Mouse (Mus musculus) embryo, embryonic 11 days (tissue): ENCODE data around the gene Adamtsl1.

Experiments
- DNase-seq: peaks from one replicate; pipeline ENCODE4 v3.0.0-alpha.2; 2015

Gene Adamtsl1

DNA sequence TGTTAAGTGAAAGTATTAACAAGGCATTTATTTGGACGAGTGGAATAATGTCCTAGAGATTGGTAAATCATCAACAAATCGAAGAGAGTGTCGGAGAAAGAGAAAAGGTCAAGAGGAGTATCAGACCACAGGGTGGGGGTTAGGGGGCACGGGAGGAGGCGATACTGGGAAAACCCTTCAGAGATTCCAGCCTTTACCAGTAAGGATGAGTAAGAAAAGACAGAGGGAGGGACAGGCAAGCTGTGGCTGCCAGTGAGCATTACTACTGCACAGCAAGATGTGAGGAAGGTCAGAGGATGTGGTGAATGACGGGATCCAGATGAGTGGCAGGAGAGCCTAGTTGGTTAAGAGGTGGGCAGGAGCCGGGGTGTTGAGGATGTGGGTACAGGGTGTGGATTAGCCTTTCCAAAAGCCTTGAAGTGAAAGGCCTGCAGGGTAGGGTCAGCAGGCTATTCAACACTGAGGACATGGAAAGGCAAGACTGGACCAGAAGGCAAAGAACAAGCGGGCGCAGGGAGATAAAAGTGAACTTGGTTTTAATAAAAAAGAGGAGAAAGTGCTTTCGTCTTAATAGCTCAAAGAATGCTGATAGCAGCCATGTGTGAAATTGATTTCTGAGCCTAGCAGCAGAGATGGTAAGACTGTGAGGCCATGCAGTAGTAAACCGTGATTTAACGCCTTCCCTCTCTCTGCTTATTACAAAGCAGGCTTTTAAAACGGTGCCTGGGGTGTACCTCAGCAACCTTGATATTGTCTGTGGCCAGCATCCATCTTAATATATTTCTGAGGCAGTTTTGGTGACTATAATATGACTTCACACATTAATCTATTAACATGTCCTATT is 555.1 kb downstream of the Adamtsl1 start:
- DNase-seq = peak; percentile 12

DNA sequence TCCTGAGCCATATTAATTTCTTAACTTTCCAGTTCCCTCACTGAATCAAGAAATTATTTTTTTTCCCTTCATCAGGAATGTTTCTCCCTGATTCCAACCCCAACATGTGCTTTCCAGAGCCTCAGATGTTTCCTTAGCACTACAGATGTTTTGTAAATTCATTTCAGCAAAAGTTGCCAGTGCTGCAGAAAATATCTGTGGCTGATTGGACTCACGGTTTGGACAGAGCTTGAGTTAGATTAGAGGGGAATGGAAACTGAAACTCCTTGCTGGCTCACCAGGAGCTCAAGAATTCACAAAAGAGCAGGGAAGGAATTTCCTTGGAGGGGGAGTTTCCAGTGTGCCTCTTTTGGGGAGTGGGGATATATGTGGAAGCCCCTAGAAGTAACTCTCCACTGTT is 560.9 kb downstream of the Adamtsl1 start:
- DNase-seq = no peak

DNA sequence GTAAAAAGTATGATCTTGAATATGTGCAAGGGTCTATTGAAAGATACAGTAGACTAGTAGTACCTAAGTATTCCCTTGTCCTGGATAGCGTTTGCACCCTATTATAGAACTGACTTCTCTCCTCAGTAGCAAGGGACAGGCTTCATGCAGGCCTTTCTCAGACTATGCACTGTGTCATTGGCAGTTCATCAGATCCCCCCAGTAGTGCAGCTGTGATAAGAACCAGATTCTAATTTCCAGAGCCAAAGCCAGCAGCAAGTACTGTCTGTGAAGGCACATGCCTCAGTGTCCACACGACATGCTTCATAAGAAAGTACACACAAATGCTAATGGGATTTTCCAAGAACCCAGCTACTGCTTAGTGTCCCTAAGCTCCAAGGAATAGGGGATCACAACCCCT is 563.4 kb downstream of the Adamtsl1 start:
- no peak for DNase-seq

DNA sequence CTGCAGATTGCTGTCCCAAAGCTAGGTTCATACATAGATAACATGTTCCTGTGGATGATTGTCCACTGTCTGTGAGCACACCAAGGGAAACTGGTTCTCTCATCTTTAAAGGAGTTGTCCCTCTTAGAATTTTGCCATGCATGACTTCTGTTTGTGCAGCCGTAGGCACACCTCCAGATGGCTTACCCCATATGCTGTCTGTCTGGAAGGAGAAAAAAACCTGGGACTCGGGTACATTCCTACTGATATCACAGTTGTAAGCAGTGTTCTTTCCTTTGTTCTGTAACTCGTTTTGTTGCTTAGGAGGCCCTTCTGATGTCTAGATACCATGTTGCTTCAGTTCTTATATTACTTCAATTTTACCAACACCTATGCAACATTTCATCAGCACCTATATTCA is 563.9 kb downstream of the Adamtsl1 start:
- DNase-seq = no peak

DNA sequence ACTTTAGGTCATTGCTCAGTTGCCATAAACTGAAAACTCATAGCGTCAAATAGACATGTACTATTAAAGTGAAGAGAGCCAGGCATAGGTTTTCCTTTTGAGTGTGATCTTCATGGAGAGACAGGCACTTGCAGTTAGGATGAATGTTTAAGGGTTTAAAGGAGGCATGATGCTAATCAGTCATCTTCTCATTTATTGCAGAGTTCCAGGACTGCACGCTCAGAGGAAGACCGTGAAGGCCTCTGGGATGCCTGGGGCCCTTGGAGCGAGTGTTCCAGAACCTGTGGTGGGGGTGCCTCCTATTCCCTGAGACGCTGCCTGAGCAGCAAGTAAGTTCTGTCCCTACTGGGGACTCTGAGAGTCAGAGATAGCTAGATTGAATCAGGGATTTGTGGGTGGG is 573.5 kb downstream of the Adamtsl1 start:
- no peak for DNase-seq

DNA sequence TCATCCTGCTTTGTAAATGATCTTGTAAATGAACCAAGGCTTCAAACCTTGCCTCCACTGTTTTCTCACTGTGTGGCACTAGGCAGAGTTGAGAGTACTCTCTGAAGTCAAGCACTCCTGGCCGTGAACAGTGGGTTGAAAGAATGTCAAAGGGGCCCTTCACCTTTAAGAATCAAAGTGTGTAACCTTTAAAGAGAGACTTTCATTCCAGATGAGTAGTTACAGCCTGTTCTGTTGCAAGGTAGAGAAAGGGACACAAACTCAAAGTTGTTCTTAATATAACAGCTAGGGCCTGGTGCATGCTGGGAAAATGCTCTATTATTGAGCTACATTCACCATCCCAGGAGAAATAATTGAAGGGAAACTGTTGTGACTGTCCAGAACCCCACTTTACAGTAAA is 589.2 kb downstream of the Adamtsl1 start:
- DNase-seq = no peak

DNA sequence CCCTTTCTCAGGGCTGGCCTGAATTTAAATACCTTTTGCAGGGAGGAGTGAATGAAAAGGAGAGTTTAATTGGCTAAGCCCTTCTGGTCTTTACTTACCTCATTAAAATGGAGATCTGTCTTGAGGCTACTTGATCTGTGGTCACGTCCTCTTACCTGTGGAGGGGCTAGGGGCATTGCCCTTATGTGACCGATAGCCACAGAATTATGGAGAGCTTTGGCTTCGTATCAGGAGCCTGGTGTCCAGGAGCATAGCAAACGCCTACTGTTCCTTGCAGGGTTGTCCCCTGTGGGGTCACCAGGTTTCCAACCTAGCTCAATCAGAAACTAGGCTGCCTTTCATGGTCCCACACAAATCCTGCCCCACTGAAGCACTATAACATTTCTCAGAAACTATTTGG is 594.4 kb downstream of the Adamtsl1 start:
- no peak for DNase-seq

DNA sequence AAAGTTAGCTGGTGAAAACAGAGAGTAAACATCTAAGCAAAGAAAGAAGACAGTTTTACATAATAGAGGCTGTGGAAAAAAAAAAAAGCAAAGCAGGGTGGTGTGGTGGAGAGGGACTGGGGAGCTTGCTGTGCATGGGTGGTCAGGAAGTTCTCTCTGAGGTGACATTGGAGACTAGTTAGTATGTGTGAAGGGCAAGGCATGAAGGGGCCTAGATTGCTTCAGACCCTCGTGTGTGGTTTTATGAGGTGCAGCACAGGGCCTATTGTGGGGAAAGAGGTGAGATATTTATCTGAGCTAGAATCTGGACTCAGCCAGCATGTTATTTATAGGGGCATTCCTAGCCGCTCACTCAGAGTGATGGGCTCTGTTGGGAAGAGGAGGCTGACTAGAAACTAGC is 605.1 kb downstream of the Adamtsl1 start:
- DNase-seq = no peak

DNA sequence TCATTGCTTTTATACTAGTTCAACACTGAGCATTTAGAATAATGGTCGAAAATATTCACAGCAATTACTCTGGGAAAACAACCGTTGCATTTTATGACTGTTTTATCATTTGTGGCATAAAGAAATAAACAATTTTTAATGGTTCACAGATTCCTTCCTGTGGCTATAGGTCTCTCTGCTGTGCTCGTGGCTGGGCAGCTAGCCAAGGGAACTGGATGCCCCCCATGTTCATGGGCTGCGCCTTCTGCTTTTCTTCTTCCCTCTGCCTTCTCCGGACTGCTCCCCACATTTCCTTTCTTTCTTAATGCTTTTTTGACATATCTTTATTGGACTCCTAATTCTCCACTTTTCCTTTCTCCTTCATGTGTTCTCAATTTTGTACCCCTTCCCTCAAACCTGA is 608.5 kb downstream of the Adamtsl1 start:
- peak; percentile 10 for DNase-seq

DNA sequence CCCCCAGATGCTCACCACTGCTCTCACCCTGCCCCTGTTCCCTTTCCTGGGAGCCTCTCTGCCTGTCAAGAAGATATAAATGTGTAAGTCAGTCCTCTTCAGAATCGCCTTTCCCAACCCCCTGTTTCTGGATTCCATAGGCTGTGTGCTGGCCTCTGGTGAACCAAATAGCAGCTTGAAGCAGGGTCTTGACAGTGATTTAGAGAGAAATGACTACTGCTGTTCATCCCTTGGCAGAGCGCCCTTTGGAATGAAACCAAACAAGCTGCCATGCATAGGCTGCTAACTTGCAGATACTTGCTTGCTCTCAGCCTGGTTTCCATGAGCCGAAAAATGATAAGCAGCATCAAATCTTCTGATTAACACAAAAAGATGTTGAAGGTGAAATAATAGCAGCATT is 610.4 kb downstream of the Adamtsl1 start:
- DNase-seq = peak; percentile 14

DNA sequence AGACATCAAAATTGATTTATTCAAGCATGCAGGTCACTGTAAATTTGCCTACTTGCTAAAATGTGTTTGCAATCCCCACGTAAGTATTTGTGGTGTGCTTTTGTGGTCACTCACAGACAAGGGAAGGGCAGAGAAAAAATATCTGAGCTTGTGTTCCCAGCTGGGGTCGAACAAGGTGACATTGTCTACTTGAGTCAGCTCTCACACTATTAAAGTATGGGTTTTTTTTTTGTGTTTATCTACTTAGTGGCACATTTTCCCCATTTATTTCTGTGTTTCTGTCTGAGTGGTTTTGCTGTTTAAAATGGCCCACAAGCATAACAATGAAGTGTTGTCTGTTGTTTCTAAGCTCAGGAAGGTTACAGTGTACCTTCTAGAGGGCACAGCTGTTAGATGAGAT is 612.7 kb downstream of the Adamtsl1 start:
- DNase-seq = no peak

DNA sequence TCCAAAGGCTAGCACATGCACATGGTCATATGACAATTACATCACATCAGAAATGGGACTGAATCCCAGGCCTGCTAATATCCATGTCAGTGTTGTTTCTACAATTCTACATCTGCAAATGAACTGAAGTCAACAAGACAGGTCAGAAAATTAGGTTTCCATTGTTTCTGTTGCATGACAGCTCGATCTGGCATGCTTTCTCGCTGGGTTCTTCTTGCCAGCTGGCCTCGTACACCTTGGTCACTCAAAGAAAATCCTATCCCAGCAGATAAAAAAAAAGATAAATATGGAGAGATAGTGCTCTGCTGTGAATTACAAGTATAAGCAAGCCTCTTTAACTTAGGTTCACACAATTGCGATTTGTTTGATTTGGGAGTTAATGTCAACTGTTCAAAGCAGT is 644.6 kb downstream of the Adamtsl1 start:
- no peak for DNase-seq

DNA sequence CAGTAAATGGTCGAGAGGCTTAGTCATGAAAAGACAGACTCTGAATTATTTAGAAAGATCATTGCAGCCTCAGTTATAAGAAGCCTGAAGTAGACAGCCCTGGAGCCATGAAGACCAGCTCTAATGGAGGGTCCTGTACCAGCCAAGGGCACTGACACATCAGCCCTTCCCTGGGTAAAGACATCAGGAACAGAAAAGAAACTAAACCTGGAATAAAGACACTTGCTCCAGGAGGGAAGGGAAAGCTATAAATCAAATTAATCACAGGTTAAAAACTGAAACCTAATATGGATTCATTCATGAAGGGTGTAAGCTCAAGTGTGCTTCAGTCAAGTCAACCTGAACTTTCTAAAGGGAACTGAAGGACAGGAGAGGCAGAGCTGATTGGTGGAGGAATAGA is 645.4 kb downstream of the Adamtsl1 start:
- no peak for DNase-seq

DNA sequence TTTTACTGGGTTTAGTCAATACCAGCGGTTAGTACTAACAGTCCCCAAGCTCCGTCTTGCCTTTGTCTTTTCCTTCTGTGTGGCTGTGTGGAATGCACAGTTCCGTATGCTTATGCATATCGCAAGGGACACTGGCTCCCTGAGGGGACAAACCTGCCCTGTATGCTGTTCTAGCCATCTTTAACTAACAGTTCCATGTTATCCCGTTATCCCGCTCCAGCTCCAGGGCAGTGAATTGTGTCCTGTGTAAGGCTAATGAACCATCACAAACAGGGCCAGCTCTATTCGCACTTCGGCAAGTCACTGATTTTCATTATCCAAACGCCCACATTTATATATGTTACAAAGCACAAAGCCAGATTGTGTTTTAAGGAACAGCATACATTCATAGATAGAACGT is 656.8 kb downstream of the Adamtsl1 start:
- peak; percentile 22 for DNase-seq

DNA sequence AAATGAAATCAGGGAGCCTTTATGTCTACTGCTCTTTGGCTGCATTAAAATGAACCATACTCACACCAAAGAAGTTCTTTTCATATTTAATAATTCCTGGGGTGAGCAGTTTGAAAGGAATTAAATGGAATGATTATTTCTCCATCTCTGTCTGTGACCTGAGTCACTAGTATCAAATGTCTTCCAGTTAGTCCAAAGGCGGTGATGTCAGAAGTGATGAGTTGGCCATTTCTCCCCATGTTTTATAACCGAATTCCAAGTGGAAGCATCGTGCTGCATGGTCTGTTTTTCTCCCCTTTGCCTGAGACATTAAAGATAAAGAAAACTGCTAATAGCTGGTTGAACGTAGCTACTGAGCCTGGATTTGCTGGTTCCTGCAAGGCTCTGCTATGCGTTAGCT is 657.5 kb downstream of the Adamtsl1 start:
- no peak for DNase-seq

DNA sequence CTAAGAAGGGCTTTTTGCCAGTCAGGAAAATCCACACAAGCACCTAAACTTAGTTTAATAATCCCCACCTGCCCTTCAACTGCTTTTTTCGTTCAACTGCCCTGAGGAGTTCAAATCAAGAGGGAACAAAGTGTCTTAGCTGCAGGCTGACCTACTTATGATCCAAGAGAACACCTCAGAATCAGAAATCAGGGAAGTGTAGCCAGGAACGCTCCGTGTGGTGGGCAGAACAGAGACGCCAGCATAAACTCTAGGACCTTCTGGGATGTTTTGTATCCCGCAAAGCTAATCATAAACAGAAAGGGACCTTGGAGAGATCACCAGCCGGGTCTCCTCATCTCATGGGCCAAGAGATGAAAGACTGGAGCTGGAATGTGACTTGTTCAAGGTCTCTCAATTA is 663.5 kb downstream of the Adamtsl1 start:
- DNase-seq = no peak

DNA sequence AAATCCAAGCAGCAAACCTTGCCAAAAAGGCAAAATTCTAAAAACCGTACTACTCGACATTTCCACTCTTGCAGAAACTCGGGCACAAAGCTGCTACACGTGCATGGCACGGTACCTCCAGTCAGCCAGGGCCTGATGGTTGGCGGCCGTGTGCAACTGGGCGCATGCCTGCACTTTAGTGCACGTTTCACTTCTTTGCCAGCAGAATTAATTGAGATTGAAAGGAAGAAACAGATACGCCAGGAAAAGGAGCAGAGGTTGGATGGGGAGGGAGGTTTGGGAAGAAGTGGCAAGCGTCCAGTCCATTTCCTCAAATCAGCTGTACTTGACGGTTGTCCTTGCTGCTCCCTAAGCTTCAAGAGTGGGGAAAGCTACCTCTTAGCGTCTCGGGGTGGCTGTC is 664.1 kb downstream of the Adamtsl1 start:
- no peak for DNase-seq

DNA sequence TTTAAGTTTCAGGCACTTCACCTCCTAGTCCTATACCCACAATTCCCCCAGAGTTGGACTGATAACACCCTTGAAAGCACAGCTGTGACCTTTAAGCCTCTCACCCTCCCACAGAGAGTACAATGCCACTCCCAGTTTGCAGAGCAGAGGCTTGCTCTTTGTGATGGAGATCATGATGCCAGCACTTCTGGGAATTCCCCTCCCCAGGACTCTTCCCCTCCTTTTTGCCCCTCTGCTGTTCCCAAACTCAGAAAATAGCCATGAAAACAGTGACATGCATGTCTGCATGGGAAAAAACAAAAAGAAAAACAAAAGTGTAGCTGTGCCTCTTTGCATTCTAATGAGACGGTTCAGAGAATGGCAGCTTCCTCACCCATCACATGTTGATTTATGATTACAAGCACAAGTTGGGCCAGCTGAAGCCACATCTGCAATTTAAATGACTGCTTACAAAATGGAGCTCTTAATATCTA is 669.8 kb downstream of the Adamtsl1 start:
- peak; percentile 68 for DNase-seq

DNA sequence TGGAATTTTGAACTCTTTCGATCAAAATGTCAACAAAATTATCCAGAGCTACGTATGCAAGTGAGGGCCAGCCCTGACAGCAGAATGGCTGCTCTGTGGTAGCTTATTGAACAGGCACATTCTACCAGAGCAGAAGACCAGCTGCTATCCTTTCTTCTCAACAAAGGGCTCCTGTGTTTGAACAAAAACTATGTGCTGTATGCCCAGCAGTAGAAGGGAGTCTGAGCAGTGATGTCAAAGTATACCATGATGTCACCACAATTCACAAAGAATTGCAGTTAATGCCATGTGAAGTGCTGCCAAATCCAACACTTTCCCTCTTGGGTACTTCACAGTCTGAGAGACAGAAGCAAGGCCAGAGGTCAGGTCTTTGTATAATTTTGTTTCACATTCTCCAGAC is 675.9 kb downstream of the Adamtsl1 start:
- peak; percentile 31 for DNase-seq

DNA sequence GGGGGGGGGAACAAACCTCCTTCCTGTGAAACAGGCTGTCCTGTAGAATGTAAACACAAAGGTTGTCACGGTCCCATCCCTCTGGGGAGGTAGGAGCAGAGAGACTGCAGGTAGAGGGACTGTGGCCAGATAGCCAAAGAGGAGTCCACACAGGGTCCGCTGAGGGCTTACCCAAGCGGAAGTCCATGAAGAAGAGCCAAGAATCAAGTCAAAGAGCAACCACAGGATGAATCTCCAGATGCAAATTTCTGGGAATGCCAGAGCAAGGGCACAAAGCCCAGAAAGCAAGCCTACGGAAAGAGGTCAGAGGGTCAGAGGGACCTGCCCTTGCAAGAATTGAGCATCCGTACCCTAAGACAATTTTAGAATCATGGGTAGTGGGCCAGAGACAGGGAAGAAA is 677.2 kb downstream of the Adamtsl1 start:
- no peak for DNase-seq

DNA sequence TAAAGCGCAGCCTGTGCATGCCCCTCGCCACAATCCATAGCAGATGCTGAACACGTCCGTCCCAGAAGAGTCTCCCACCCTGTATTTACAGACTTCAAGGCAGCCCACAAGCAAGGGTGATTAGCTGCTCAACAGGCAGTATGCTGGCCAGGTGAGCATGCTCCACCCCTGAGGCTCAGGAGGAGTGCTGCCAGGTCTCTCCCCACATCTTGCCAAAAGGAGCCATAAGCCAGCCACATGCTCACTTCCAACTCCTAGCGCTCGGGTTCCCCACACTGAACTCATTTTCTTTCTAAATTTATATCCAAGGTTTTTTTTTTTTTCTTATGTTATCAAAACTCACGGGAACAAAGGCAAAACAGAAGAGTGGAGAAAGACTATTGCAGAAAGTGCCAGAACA is 687.8 kb downstream of the Adamtsl1 start:
- DNase-seq = no peak

DNA sequence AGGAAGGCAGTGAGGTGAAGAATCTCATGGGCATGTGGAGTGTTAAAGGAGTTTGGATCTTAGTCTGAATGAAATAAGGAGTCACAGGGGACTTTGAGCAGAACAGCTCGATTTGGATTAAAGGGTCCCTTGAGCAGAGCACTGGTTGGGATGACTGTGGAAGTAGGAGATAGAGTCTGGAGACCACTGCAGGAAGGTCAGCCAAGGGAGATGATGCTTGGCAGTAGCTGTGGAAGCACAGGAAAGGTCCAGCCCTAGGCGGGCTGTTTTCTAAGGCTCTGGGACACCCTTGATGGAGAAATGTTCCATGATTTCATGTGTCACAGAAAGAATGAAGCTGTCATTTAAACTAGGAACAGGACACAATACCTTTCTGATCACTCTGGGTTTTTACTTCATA is 689.3 kb downstream of the Adamtsl1 start:
- no peak for DNase-seq

DNA sequence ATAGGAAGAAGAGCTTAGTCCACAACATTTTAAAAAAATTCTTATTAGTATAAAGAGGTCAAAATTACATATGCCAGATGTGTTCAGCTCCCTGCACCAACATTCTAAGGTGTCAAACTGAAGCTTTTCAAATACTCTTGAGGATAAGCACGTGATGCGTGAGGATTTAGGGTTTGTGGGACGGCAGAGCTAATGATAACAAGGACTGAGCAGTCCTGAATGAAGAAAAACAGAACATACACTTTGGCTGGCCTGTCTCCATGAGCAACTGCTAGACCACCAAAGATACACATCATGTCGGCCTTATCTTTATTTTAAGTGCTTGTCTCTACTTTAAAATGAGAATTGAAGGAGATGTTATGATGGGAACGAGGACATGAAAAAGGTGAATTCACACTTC is 710.9 kb downstream of the Adamtsl1 start:
- no peak for DNase-seq

DNA sequence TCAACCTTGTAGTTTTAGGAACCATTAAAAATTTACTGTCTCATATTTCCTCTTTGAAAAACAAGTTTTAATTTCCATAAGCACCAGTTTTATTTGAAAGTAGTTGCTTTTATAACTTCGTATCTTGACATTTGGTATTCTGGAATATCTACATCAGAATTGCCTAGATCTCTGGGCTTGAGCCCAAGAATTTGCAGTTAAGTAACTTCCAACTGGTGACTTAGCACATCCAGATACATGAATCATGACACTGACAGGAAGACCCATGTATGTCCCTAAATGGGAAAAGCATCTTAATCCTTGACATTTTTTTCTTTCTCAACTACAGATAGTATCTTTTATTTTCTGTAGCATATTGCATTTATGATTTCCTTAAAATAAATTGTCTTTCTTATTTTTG is 713.1 kb downstream of the Adamtsl1 start:
- DNase-seq = no peak

DNA sequence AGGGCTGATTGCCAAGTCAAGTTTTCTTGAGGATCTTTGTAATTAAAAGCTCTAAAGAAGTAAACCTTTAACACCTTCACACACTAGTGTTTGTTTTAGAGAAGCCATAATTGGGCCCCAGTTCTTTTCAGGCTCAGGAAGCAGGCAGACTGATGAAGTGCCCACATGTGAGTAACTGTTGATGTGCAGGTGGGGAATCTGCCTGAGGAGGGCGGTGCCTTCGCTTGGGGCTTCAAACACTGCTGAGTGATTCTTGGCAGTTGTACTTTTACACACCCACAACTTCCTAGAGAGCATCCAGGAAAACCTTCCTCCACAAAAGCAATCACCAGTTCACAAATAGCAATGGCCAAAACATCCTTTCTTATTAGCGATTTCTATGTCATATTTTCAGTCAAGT is 719.2 kb downstream of the Adamtsl1 start:
- no peak for DNase-seq
